Mouse (Mus musculus) stomach, embryonic 16.5 days (tissue): Measurements from ENCODE around the gene Ppbp. TPM values are rescaled to one million over a fixed set of nuclear protein-coding genes. Genes with fewer than 3 reads are reported as not detected.
"Not testable (repeated sequence)": the region's sequence is repeated elsewhere in the genome, so short reads cannot be mapped to it uniquely, and the experiment has no call there.

Experiments
- ATAC-seq: fragments of 200-750 bp; cut with Nextera tagmentation; 2 replicates; pipeline ENCODE4 v1.8.0; 2017; ENCODE audit warnings: moderate number of reproducible peaks, moderate TSS enrichment; ENCODE audit not compliant: insufficient read depth, low FRiP score
- H3K27ac ChIP-seq: fragments of 300-500 bp; sonication (generic); 2 replicates; pipeline ENCODE4 v1.5.1; 2014; ENCODE audit warnings: low read length
- H3K27me3 ChIP-seq: fragments of 300-500 bp; sonication (generic); 2 replicates; pipeline ENCODE4 v1.6.1; 2014; ENCODE audit warnings: low read length, control low read depth, mixed read lengths; ENCODE audit not compliant: control insufficient read depth, insufficient read depth
- H3K36me3 ChIP-seq: fragments of 300-500 bp; sonication (generic); 2 replicates; pipeline ENCODE4 v1.6.1; 2014; ENCODE audit warnings: low read length; ENCODE audit not compliant: control insufficient read depth, insufficient read depth
- H3K4me1 ChIP-seq: fragments of 300-500 bp; sonication (generic); 2 replicates; pipeline ENCODE4 v1.6.1; 2014; ENCODE audit warnings: low read length, control low read depth, mixed read lengths; ENCODE audit not compliant: control insufficient read depth, insufficient read depth
- H3K4me2 ChIP-seq: fragments of 300-500 bp; sonication (generic); 2 replicates; pipeline ENCODE4 v1.6.1; 2014; ENCODE audit warnings: low read depth, low read length, mixed read lengths
- H3K4me3 ChIP-seq: fragments of 300-500 bp; sonication (generic); replicated peaks from 2 replicates; pipeline ENCODE4 v1.5.1; 2014; ENCODE audit warnings: mild to moderate bottlenecking, low read length
- H3K9ac ChIP-seq: fragments of 300-500 bp; sonication (generic); 2 replicates; pipeline ENCODE4 v1.6.1; 2014; ENCODE audit warnings: low read length
- H3K9me3 ChIP-seq: fragments of 300-500 bp; sonication (generic); replicated peaks from 2 replicates; pipeline ENCODE4 v1.6.1; 2016; ENCODE audit warnings: low read length, control low read depth; ENCODE audit not compliant: control insufficient read depth
- WGBS: fragments of 180-500 bp; shearing (Covaris S2); extraction: QIAGEN DNeasy Blood & Tissue Kit; methylation state at CpG from one replicate; pipeline ENCODE4 v1.1.7; 2014; 5-methylcytosine and 5-hydroxymethylcytosine counted together
- polyA plus RNA-seq: library from polyadenylated mRNA; unstranded; fragments of >200 nt; fragmentation: Nextera tagmentation; extraction: Ambion mirVana; gene quantifications from 2 replicates; pipeline ENCODE4 v1.2.1, GENCODE M21; 2015

Ppbp gene
- polyA plus RNA-seq, 1 experiment from 2014 or later, result 4.3 TPM

GRCm38 (mm10) chr5:90778856-90779255 lies 10.5 kb downstream of the Ppbp start:
- Histone ChIP-seq H3K4me2 (no peak overlapping the region), H3K9ac (no peak overlapping the region), H3K9me3 (no peaks in the 10 kb centered on the region), H3K36me3 (no peaks in the 10 kb centered on the region), H3K4me1 (no peaks in the 10 kb centered on the region), H3K27me3 (no peaks in the 10 kb centered on the region), H3K4me3 (no peak overlapping the region), H3K27ac (no peak overlapping the region)
- WGBS, result 62% methylated on average over 6 of the region's 6 CpGs
- ATAC-seq, result no peak

- no peak overlapping the region for H3K9ac ChIP-seq
- peaks cover 4% of the 10 kb centered on the region; the same call in 1 of the 2 replicates for H3K4me1 ChIP-seq
- ATAC-seq, result no peak
- H3K27me3 ChIP-seq, result no peaks in the 10 kb centered on the region
- no peaks in the 10 kb centered on the region for H3K36me3 ChIP-seq
- H3K27ac ChIP-seq, result no peak overlapping the region
- 71% methylated on average over 3 of the region's 3 CpGs for WGBS
- H3K4me3 ChIP-seq, result no peak overlapping the region
- no peak overlapping the region for H3K4me2 ChIP-seq
- no peaks in the 10 kb centered on the region for H3K9me3 ChIP-seq
Measured at GRCm38 (mm10) chr5:90783697-90784096, 15.4 kb downstream of the Ppbp start.

GRCm38 (mm10) chr5:90785659-90786588 lies 17.6 kb downstream of the Ppbp start, which contains the start of gene Cxcl3:
Gene Cxcl3, plus strand, starts transcription at chr5:90786103.
- Histone ChIP-seq H3K27ac (no peak within 1 kb of the TSS), H3K4me1 (peaks cover 4% of the 10 kb centered on the region; the same call in 1 of the 2 replicates), H3K4me3 (peak within 1 kb of the TSS; percentile 38), H3K9ac (no peak within 1 kb of the TSS; the same call in 1 of the 2 replicates), H3K4me2 (peak within 1 kb of the TSS; percentile 62), H3K27me3 (no peaks in the 10 kb centered on the region), H3K9me3 (no peaks in the 10 kb centered on the region), H3K36me3 (no peaks in the 10 kb centered on the region)
- WGBS, result 19% methylated on average over 24 of the region's 26 CpGs
- peak; percentile 74; the same call in 1 of the 2 replicates for ATAC-seq

GRCm38 (mm10) chr5:90788114-90788513 lies 19.8 kb downstream of the Ppbp start:
- no peaks in the 10 kb centered on the region for H3K27me3 ChIP-seq
- peaks cover 4% of the 10 kb centered on the region; the same call in 1 of the 2 replicates for H3K4me1 ChIP-seq
- ATAC-seq, result no peak
- no peak overlapping the region for H3K4me2 ChIP-seq
- no peak overlapping the region for H3K4me3 ChIP-seq
- H3K27ac ChIP-seq, result no peak overlapping the region
- no peak overlapping the region for H3K9ac ChIP-seq
- WGBS, result 82% methylated on average over 4 of the region's 4 CpGs
- H3K36me3 ChIP-seq, result no peaks in the 10 kb centered on the region
- H3K9me3 ChIP-seq, result no peaks in the 10 kb centered on the region

- Histone ChIP-seq H3K4me1 (peaks cover 4% of the 10 kb centered on the region; the same call in 1 of the 2 replicates), H3K27me3 (no peaks in the 10 kb centered on the region), H3K4me3 (no peak overlapping the region), H3K36me3 (no peaks in the 10 kb centered on the region), H3K9me3 (no peaks in the 10 kb centered on the region), H3K9ac (no peak overlapping the region), H3K4me2 (no peak overlapping the region), H3K27ac (no peak overlapping the region)
- 71% methylated on average over 11 of the region's 11 CpGs for WGBS
- ATAC-seq, result no peak
Measured at GRCm38 (mm10) chr5:90789306-90790073, 21.2 kb downstream of the Ppbp start.

GRCm38 (mm10) chr5:90790074-90790502 lies 21.8 kb downstream of the Ppbp start:
- Histone ChIP-seq H3K27me3 (no peaks in the 10 kb centered on the region), H3K27ac (no peak overlapping the region), H3K4me3 (no peak overlapping the region), H3K4me1 (peaks cover 4% of the 10 kb centered on the region; the same call in 1 of the 2 replicates), H3K9me3 (no peaks in the 10 kb centered on the region), H3K9ac (no peak overlapping the region), H3K4me2 (no peak overlapping the region), H3K36me3 (no peaks in the 10 kb centered on the region)
- ATAC-seq, result no peak
- WGBS, result 44% methylated on average over 8 of the region's 8 CpGs

- no peaks in the 10 kb centered on the region for H3K4me1 ChIP-seq
- no peak within 1 kb of the TSS for H3K4me2 ChIP-seq
- H3K9ac ChIP-seq, result no peak within 1 kb of the TSS
- H3K27ac ChIP-seq, result no peak within 1 kb of the TSS
- peak; percentile 74; the same call in 1 of the 2 replicates for ATAC-seq
- WGBS, result 43% methylated on average over 5 of the region's 5 CpGs
- no peaks in the 10 kb centered on the region for H3K27me3 ChIP-seq
- H3K9me3 ChIP-seq, result no peaks in the 10 kb centered on the region
- no peak within 1 kb of the TSS for H3K4me3 ChIP-seq
- H3K36me3 ChIP-seq, result no peaks in the 10 kb centered on the region
Measured at GRCm38 (mm10) chr5:90794195-90794625, 25.9 kb downstream of the Ppbp start, which contains the start of gene Cxcl15. Gene Cxcl15, plus strand, starts transcription at chr5:90794534.

GRCm38 (mm10) chr5:90795392-90795791 lies 27.1 kb downstream of the Ppbp start:
- H3K36me3 ChIP-seq, ATAC-seq, H3K27ac ChIP-seq, H3K9me3 ChIP-seq, H3K27me3 ChIP-seq, H3K9ac ChIP-seq, H3K4me3 ChIP-seq, H3K4me1 ChIP-seq, H3K4me2 ChIP-seq: not testable (repeated sequence)
- 82% methylated on average over 2 of the region's 2 CpGs for whole genome bisulfite sequencing

- no peak overlapping the region for H3K9ac ChIP-seq
- H3K27me3 ChIP-seq, result no peaks in the 10 kb centered on the region
- no peak overlapping the region for H3K27ac ChIP-seq
- no peaks in the 10 kb centered on the region for H3K4me1 ChIP-seq
- ATAC-seq, result no peak
- no peaks in the 10 kb centered on the region for H3K36me3 ChIP-seq
- H3K9me3 ChIP-seq, result no peaks in the 10 kb centered on the region
- H3K4me2 ChIP-seq, result no peak overlapping the region
- no peak overlapping the region for H3K4me3 ChIP-seq
Measured at GRCm38 (mm10) chr5:90804574-90804973, 36.3 kb downstream of the Ppbp start.
